Mouse (Mus musculus): ENCODE results near the gene Mef2a.

DNA sequence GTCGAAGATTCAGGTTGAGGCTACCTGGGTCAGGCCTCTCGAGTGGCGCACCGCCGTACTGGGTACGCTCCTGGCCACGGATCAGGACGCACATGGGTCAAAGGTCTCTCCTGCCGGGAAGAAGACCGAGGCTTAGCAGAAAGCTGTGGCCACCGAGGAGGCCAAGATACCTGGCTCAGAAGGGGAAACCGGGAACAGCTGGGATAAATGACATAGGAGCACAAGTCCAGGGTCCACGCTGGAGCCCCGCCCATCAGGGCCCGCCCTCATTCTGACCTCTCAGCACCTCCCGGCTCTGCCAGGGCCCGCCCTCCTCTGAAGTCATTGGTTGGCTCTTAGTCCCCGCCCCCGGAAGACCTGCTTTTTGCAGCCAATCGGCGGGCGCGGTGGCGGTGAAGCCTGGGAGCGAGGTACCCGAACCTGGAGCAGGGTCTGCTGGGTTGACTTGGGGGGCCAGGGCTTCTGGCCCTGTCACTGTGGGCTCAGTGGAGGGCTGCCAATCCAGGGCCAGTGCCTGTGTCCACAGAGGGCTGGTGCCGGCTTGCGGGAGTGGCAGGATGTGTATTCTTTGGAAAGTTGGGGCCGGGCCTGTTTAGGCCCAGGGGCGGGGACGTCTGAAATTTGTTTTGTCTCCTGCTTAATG, 150.3 kb downstream of the Mef2a start, which contains the start of gene Lysmd4:
- TF ChIP-seq TAL1 (IDR thresholded peaks at IDR 0.05; ENCODE audit: low read length) (no peak), GATA1 (IDR thresholded peaks at IDR 0.05; ENCODE audit: low read length) (no peak)

All from erythroblast, embryonic 14.5 days (primary cell).